Mouse (Mus musculus): ENCODE measurements around the gene Arsg. TPM values are rescaled to one million over a fixed set of nuclear protein-coding genes. Genes with fewer than 3 reads are reported as not detected.
A peak's percentile ranks its signal among the peaks of the same experiment; 100 is the strongest.

The Arsg gene
- total and polyA plus RNA-seq, 3 experiments: 0.79 to 3.3 (median 1.4) TPM

- Histone ChIP-seq H3K9ac (ENCODE audit: insufficient read depth, low read depth) (peak overlapping the region; percentile 97), H3K4me3 (replicated peaks in 1 of 3; ENCODE audit: low read depth in 2 of 3, low read length in 2 of 3, poor library complexity in 1 of 3) (peak overlapping the region; percentile 72 to 95 (median 76)), H3K4me1 (ENCODE audit: control insufficient read depth in 1 of 2, insufficient read depth in 2 of 2) (peaks cover 11 to 68% of the 10 kb centered on the region in 2 experiments; a peak in 3 of 4 replicates), H3K27ac (ENCODE audit: insufficient read depth, low read depth) (peak overlapping the region; percentile 19), H3K27me3 (replicated peaks) (no peaks in the 10 kb centered on the region), H3K9me3 (replicated peaks; ENCODE audit: low read length) (no peaks in the 10 kb centered on the region), H3K36me3 (replicated peaks in 1 of 2; ENCODE audit: control insufficient read depth in 1 of 2, insufficient read depth in 1 of 2, low read length in 1 of 2) (peaks cover 0 to 9% of the 10 kb centered on the region in 2 experiments), H3K4me2 (ENCODE audit: insufficient read depth, low read depth, poor library complexity, severe bottlenecking) (peak overlapping the region; percentile 79), H3K79me2 (replicated peaks; ENCODE audit: control insufficient read depth, extremely low read depth, insufficient read depth, poor library complexity, severe bottlenecking) (peaks cover 5% of the 10 kb centered on the region; the same call in 1 of the 2 replicates)
- DNase-seq (ENCODE audit: extremely low read depth): peak; percentile 51
- in situ Hi-C loops (cut with MboI; ENCODE audit: low pct_ligation_motif_present, low pct_unique_long_range_greater_than_20kb, low sequenced_read_pairs): no loop called here
- dilution Hi-C loops (cut with MboI; ENCODE audit: extremely low pct_ligation_motif_present, extremely low pct_unique_long_range_greater_than_20kb, low sequenced_read_pairs): no loop called here
- no peak for TF ChIP-seq ZMIZ1 (IDR thresholded peaks at IDR 0.05; ENCODE audit: low read depth, low read length)
- TF ChIP-seq UBTF (IDR thresholded peaks at IDR 0.05; ENCODE audit: low read depth, low read length): peak; percentile 59
- no peak for TF ChIP-seq MAZ (IDR thresholded peaks at IDR 0.05; ENCODE audit: low read depth, low read length)
- TF ChIP-seq MXI1 (IDR thresholded peaks at IDR 0.05; ENCODE audit: low read depth, low read length): peak; percentile 44; the same call in 1 of the 2 replicates
- 0 out of 2 replicates have a peak, but pooled peaks have one; percentile 16 for TF ChIP-seq HCFC1 (IDR thresholded peaks at IDR 0.05; ENCODE audit: low read depth, low read length)
- TF ChIP-seq SIN3A (IDR thresholded peaks at IDR 0.05; ENCODE audit: low read length): peak; percentile 79; the same call in 1 of the 2 replicates
Observed at GRCm38 (mm10) chr11:109472171-109472691, 943 bp upstream of the Arsg start.

DNA sequence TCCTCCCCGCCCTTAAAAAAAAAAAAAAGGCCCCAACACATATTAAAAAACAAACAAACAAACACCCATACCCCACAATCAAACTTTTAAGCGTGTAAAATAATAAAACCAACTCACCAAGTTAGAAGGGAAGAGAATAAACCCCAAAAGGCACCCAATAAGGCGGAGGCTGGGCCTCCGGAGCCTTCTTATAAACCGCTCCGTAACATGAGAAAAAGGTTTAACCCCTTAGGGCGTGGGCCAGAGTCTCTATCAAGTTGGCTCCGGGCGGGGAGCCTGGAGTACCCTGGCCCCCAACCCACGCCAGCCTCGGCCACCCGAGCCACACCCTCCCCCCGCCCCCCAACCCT is 378 bp upstream of the Arsg start:
- in situ Hi-C loops (cut with MboI; ENCODE audit: low pct_ligation_motif_present, low pct_unique_long_range_greater_than_20kb, low sequenced_read_pairs) (no loop called here), dilution Hi-C loops (cut with MboI; ENCODE audit: extremely low pct_ligation_motif_present, extremely low pct_unique_long_range_greater_than_20kb, low sequenced_read_pairs) (no loop called here)
- Histone ChIP-seq H3K4me2 (ENCODE audit: insufficient read depth, low read depth, poor library complexity, severe bottlenecking) (peak overlapping the region; percentile 79), H3K9ac (ENCODE audit: insufficient read depth, low read depth) (peak overlapping the region; percentile 97), H3K79me2 (replicated peaks; ENCODE audit: control insufficient read depth, extremely low read depth, insufficient read depth, poor library complexity, severe bottlenecking) (peaks cover 5% of the 10 kb centered on the region; the same call in 1 of the 2 replicates), H3K36me3 (replicated peaks in 1 of 2; ENCODE audit: control insufficient read depth in 1 of 2, insufficient read depth in 1 of 2, low read length in 1 of 2) (peaks cover 0 to 5% of the 10 kb centered on the region in 2 experiments), H3K27me3 (replicated peaks) (no peaks in the 10 kb centered on the region), H3K4me1 (ENCODE audit: control insufficient read depth in 1 of 2, insufficient read depth in 2 of 2) (peaks cover 11 to 68% of the 10 kb centered on the region in 2 experiments; a peak in 3 of 4 replicates), H3K9me3 (replicated peaks; ENCODE audit: low read length) (no peaks in the 10 kb centered on the region), H3K27ac (ENCODE audit: insufficient read depth, low read depth) (no peak overlapping the region), H3K4me3 (replicated peaks in 1 of 3; ENCODE audit: low read depth in 2 of 3, low read length in 2 of 3, poor library complexity in 1 of 3) (peak overlapping the region; percentile 72 to 95 (median 76))
- no peak for TF ChIP-seq BHLHE40 (IDR thresholded peaks at IDR 0.05; ENCODE audit: low read depth, low read length)
- no peak for TF ChIP-seq NRF1 (IDR thresholded peaks at IDR 0.05; ENCODE audit: low read depth, low read length)
- no peak for TF ChIP-seq CHD1 (IDR thresholded peaks at IDR 0.05; ENCODE audit: low read depth, low read length)
- TF ChIP-seq E2F4 (IDR thresholded peaks at IDR 0.05; ENCODE audit: insufficient replicate concordance, low read depth, low read length): no peak
- TF ChIP-seq SMC3 (IDR thresholded peaks at IDR 0.05; ENCODE audit: low read depth, low read length): 0 out of 2 replicates have a peak, but pooled peaks have one; percentile 1
- no peak for TF ChIP-seq POLR2AphosphoS2 (IDR thresholded peaks at IDR 0.05; ENCODE audit: low read depth, low read length)
- no peak for TF ChIP-seq ZMIZ1 (IDR thresholded peaks at IDR 0.05; ENCODE audit: low read depth, low read length)
- TF ChIP-seq HCFC1 (IDR thresholded peaks at IDR 0.05; ENCODE audit: low read depth, low read length): no peak
- no peak for TF ChIP-seq USF1 (IDR thresholded peaks at IDR 0.05; ENCODE audit: low read depth, low read length)
- TF ChIP-seq EP300 (IDR thresholded peaks at IDR 0.05; ENCODE audit: low read length): no peak
- 0 out of 2 replicates have a peak, but pooled peaks have one; percentile 42 for TF ChIP-seq TBP (conservative IDR thresholded peaks at IDR 0.05; ENCODE audit: low read depth, low read length)
- TF ChIP-seq GABPA (IDR thresholded peaks at IDR 0.05; ENCODE audit: insufficient replicate concordance, low read depth, low read length): no peak
- no peak for TF ChIP-seq KAT2A (IDR thresholded peaks at IDR 0.05; ENCODE audit: insufficient replicate concordance, low read length)
- no peak for TF ChIP-seq CTCF (conservative IDR thresholded peaks at IDR 0.05 in 1 of 2, IDR thresholded peaks at IDR 0.05 in 1 of 2; ENCODE audit: low read depth in 2 of 2, low read length in 2 of 2)
- no peak for TF ChIP-seq JUN (IDR thresholded peaks at IDR 0.05; ENCODE audit: insufficient read depth, low read depth, low read length)
- no peak for TF ChIP-seq POLR2A (IDR thresholded peaks at IDR 0.05; ENCODE audit: low read depth, low read length)
- TF ChIP-seq CHD2 (IDR thresholded peaks at IDR 0.05; ENCODE audit: low read length): no peak
- no peak for TF ChIP-seq USF2 (conservative IDR thresholded peaks at IDR 0.05; ENCODE audit: low read depth, low read length)
- TF ChIP-seq JUND (conservative IDR thresholded peaks at IDR 0.05; ENCODE audit: low read depth, low read length): no peak
- no peak for TF ChIP-seq MAZ (IDR thresholded peaks at IDR 0.05; ENCODE audit: low read depth, low read length)
- no peak for TF ChIP-seq MEF2A (IDR thresholded peaks at IDR 0.05; ENCODE audit: borderline replicate concordance, low read depth, low read length)
- no peak for TF ChIP-seq RAD21 (IDR thresholded peaks at IDR 0.05; ENCODE audit: low read depth, low read length)
- TF ChIP-seq IRF4 (IDR thresholded peaks at IDR 0.05; ENCODE audit: low read depth, low read length): no peak
- no peak for TF ChIP-seq ELF1 (IDR thresholded peaks at IDR 0.05; ENCODE audit: low read depth, low read length)
- peak; percentile 29 for TF ChIP-seq UBTF (IDR thresholded peaks at IDR 0.05; ENCODE audit: low read depth, low read length)
- TF ChIP-seq ETS1 (conservative IDR thresholded peaks at IDR 0.05; ENCODE audit: low read depth, low read length): no peak
- TF ChIP-seq ZC3H11A (IDR thresholded peaks at IDR 0.05; ENCODE audit: low read depth, low read length): no peak
- TF ChIP-seq SIN3A (IDR thresholded peaks at IDR 0.05; ENCODE audit: low read length): peak; percentile 44; the same call in 1 of the 2 replicates
- TF ChIP-seq MAFK (IDR thresholded peaks at IDR 0.05; ENCODE audit: insufficient replicate concordance, low read length): no peak
- no peak for DNase-seq (ENCODE audit: extremely low read depth)

All from CH12.LX (cell line).